Mouse (Mus musculus): ENCODE measurements around the gene Dnajb1.
"Not testable (repeated sequence)": the region's sequence is repeated elsewhere in the genome, so short reads cannot be mapped to it uniquely, and the experiment has no call there.

Gene Dnajb1

DNA sequence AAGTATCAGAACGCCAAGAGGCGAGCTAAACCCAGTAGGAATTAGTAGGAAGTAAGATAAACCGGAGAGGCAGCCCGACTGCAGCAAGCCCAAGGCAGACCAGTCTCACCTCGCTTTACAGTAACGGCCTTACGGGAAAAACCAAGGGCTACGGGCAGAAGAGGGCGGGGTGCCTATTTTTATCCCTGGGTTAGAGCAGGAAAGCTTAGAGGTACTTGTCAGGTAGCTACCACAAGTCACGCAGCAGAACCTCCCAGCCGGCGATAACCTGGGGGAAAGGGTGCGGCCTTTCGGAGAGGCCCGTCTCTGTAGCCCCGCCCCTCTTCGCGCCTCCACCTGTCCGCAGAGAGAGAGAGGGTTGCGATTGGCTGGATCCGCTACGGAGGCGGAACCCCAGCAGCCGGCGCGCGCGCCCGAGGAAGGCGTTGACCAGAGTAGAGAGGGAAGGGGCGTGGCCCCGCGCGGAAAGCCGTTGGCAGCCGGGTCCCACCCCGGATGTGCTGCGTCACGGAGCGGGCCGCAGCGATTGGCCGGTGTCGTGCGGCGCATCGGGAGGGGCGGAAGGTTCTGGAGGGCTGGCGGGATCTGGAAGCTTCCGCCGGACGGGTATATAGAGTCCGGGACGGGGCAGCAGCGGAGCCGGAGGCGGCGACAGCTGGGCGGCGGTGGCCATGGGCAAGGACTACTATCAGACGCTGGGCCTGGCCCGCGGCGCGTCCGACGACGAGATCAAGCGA is at the start of gene Dnajb1, which contains the start of gene Tecr:
Dnajb1 (plus strand) TSS at position 533 of the 737 bp plus-strand sequence.
Tecr (minus strand) TSS at position 311 of the 737 bp plus-strand sequence.
- DNase-seq = peak; percentile 100

- DNase-seq = no peak
Observed at GRCm38 (mm10) chr8:83562669-83563068, 45.3 kb upstream of the Dnajb1 start.

- no peak for DNase-seq
Observed at GRCm38 (mm10) chr8:83563246-83563645, 44.7 kb upstream of the Dnajb1 start.

DNA sequence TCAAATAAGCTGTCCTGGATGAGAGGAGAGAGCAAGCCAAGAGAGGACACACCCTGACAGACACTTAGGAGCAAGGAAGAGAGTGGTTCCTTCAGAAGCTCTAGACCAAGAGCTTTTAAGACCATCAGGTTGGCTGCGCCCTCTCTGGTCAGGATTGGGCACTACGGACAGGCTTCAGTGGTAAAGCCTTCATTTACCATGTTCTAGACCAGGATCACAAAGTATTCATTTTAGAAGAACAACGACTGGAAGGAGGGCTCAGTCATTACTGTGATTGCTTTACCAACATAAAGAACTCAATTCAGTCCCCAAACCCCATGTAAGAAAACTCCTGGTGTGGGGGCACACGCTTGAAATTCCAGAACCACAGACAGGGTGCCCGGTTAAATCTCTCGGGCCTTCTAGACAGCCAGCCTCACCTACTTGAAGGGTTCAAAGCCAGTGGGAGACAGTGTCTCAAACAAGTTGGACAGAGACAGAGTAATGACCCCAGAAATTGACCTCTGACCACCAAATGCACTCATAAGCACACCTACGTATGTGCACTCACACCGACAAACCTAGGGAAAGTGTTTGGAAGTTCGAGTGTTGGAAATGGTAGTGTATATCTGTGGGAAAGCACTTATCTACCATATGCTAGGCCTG is 42.1 kb upstream of the Dnajb1 start:
- peak; percentile 40 for DNase-seq

GRCm38 (mm10) chr8:83566469-83567395 is 41.3 kb upstream of the Dnajb1 start, which contains the start of gene Ndufb7:
Gene Ndufb7 (plus strand): TSS chr8:83566671.
- peak; percentile 97 for DNase-seq

- peak; percentile 11 for DNase-seq
Observed at GRCm38 (mm10) chr8:83567668-83568067, 40.3 kb upstream of the Dnajb1 start.

- DNase-seq = peak; percentile 7
Observed at GRCm38 (mm10) chr8:83568128-83568527, 39.9 kb upstream of the Dnajb1 start.

GRCm38 (mm10) chr8:83568755-83569154 is 39.2 kb upstream of the Dnajb1 start:
- DNase-seq = peak; percentile 7

DNA sequence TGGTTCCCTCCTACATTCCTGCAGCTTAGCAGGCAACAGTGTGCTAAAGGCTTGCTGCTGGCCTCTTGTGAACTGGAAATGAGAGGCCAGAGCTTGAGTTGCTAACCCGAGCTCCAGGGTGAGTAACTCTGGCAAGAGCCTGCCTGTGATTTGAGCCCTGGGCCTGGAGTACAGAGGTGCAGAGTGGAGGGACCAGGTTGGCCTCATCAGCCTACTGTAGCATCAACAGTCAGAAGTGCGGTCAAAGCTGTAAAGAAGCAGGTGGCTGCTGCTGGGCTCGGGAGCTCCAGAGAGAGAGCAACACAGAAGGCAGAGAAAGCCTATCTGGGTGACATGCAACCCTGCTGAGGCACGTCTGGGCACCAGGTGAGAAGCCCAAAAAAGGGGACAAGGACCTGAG is 38.8 kb upstream of the Dnajb1 start:
- DNase-seq = peak; percentile 1

DNA sequence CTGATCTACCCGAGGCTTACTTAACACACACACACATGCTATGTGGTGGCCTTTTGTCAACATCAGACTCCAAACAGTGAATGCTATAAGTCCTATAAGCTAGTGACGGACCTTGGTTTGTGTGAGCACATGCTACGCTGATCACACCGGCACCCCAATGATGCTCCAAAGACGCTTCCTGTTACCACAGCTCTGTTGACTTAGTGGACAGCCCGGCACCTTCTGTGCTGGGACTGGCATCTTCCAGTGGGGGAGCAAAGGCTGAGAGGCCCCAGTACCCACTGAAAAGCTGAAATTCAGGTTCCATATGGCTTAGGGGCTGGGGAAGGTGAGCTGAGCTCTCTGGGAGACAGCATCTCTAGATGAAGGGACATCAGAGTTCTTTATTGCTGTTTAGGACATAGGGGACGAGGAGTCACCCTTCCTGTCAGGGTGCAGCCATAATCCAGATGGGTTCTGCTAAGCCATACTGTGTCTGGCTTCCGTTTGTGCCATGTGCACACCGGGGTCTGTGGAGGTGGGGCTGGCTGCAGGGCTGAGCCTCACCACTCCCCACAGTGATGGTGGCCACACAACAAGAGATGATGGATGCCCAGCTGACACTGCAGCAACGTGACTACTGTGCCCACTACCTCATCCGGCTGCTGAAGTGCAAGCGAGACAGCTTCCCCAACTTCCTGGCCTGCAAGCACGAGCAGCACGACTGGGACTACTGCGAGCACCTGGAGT is 37.6 kb upstream of the Dnajb1 start:
- peak; percentile 3 for DNase-seq

GRCm38 (mm10) chr8:83571001-83571340 is 37.0 kb upstream of the Dnajb1 start:
- not testable (repeated sequence) for DNase-seq

GRCm38 (mm10) chr8:83571791-83572190 is 36.2 kb upstream of the Dnajb1 start:
- DNase-seq = peak; percentile 3

- DNase-seq = peak; percentile 3
Observed at GRCm38 (mm10) chr8:83572246-83572812, 35.7 kb upstream of the Dnajb1 start.

DNA sequence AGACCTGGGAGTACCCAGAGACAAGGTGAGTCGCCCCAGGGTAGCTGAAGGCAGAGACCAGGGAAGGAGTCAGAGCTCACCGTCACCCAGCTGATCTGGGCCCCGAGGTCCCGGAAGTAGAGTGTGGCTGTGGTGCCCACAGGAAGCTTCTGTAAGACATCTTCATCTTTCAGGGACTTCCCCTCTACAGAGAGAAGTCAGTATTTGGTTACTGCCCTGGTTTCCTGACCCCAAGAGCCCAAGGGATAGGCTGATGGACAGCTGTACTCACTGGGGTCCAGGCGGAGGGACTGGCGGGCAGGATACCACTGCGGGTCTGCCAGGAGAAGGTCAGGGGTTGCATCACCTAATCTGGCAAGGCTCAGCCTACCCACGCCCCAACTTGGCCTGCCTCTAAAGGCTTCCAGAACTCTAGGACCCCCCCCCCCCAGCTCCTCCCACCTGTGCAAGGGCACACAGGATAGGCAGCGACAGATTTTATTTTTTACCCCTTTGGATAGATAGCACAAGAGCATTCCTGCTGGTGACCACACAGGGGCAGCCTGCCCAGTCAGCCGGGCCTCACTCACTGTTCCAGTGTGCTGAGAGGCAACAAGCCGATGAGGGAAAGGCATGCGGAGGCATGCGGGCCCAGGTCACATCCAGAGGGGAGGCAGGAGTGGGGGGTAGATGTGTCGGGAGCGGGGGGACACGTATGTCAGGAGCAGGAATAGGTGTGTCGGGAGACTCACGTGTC is 34.7 kb upstream of the Dnajb1 start:
- peak; percentile 24 for DNase-seq

GRCm38 (mm10) chr8:83574631-83575315 is 33.2 kb upstream of the Dnajb1 start:
- peak; percentile 40 for DNase-seq

DNA sequence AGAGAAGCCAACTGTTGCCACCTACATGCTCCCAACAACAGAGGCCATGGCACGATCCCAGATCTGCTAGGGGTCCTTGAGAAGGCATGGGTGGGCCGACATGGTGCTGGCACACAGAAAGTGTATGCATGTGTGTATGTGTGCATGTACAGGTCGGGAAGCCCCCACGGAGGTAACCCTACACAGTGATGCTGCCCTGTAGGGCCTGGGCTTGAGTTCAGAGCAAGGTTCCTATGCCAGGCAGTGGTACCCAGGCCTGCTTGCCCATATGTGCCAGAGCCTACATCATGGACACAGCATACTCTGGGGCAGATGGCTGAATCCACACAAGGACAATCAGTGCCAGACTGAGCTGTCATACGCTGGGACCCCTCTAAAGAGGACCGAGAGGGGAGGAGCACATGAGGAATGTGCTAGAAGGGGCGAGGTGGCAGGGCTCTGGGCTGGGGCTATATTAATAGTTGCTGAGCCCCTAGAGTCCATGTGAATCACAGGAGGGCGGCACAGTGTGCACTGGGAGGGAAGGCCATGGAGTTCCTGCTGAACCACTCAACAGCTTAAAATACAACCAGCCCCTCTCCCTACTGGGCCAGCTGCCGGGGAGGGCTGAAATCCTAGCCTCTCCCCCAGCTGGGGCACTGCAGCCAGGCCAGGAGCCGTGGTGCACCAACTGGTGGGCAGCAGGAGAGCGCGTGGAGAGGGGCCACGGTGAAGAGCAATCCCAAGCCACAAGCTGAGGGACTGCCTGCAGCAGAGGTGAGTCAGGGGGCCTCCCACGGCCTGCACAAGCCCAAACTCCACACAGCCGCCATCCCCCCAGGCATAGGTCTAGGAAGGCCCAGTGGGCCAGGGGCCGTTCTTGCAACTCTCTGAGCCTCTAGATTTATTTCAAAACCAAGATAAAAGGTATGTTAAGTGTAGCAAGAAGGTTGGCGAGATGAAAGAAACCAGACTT is 32.2 kb upstream of the Dnajb1 start:
- peak; percentile 20 for DNase-seq

- peak; percentile 17 for DNase-seq
Observed at GRCm38 (mm10) chr8:83576516-83576895, 31.5 kb upstream of the Dnajb1 start.

- no peak for DNase-seq
Observed at GRCm38 (mm10) chr8:83576921-83577320, 31.1 kb upstream of the Dnajb1 start.

GRCm38 (mm10) chr8:83577384-83577791 is 30.6 kb upstream of the Dnajb1 start:
- DNase-seq = peak; percentile 25

All from kidney, adult 9 months (tissue).